Mouse (Mus musculus): ENCODE data around the gene Mvp. TPM values are rescaled to one million over a fixed set of nuclear protein-coding genes. Genes with fewer than 3 reads are reported as not detected.
A peak's percentile ranks its signal among the peaks of the same experiment; 100 is the strongest.

Mvp gene
- total RNA-seq, 2 experiments from 2014 or later, result 13.1 to 22.1 TPM

DNA sequence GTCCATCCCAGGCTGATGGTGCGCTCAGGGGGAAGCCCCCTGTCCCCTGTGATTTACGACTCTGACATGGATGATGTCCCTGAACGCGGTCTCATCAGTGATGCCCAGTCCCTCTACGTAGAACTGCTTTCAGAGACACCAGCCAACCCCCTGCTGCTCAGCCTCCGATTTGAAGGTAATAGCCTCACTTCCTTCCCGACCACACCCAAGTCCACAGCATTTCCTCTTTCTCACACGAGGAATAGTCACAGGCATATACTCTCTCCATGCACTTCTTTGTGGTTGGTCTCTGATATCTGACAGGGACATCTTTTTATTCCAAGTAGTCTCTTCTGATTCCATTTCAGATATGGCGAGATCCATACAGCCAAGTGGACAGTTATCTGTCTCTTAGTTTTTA, 54.6 kb downstream of the Mvp start:
- peak; percentile 52 for ATAC-seq (replicated peaks; ENCODE audit: poor library complexity, severe bottlenecking)

DNA sequence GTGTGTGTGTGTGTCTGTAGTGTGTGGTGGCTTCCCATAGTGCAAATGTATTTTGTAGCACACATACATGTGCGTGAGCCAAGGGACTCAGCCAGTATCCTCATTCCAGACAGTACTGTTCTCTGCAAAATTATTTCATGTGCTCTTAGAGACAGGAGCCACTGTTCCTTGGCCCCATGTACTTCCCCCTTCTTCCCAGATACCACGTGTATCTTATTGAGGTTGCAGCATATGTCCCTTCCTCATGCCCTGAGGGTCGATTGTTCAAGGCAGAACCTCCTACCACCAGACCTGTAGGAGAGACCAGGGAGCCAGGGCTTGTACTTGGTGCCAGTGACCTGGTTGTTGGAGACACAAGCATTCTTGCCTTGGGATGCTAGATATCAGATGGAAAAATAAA, 59.3 kb downstream of the Mvp start:
- peak; percentile 66 for ATAC-seq (replicated peaks; ENCODE audit: poor library complexity, severe bottlenecking)

- ATAC-seq (replicated peaks; ENCODE audit: poor library complexity, severe bottlenecking), result 0 out of 2 replicates have a peak, but pooled peaks have one; percentile 8
Measured at GRCm38 (mm10) chr7:126952646-126953045, 61.8 kb downstream of the Mvp start.

DNA sequence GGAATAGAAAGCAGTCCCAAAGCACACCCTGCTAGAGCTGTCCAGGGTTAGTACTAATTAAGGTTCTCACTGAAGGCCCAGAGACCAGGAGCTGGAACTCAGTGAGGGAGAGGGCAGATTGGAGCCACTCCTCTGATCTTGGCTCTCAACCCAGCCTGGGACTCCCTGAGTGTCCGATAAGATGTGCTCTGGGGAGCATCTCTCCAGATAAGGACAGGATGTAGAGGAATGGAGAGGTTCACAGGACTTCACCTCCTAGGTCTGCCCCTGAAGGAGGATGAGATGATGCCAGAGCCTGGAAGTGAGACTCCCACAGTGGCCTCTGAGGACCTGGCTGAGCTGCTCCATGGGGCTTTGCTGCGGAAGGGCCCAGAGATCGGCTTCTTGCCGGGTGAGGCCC, 62.7 kb downstream of the Mvp start:
- ATAC-seq (replicated peaks; ENCODE audit: poor library complexity, severe bottlenecking), result no peak

- ATAC-seq (replicated peaks; ENCODE audit: poor library complexity, severe bottlenecking), result no peak
Measured at GRCm38 (mm10) chr7:126950647-126951615, 63.5 kb downstream of the Mvp start.

DNA sequence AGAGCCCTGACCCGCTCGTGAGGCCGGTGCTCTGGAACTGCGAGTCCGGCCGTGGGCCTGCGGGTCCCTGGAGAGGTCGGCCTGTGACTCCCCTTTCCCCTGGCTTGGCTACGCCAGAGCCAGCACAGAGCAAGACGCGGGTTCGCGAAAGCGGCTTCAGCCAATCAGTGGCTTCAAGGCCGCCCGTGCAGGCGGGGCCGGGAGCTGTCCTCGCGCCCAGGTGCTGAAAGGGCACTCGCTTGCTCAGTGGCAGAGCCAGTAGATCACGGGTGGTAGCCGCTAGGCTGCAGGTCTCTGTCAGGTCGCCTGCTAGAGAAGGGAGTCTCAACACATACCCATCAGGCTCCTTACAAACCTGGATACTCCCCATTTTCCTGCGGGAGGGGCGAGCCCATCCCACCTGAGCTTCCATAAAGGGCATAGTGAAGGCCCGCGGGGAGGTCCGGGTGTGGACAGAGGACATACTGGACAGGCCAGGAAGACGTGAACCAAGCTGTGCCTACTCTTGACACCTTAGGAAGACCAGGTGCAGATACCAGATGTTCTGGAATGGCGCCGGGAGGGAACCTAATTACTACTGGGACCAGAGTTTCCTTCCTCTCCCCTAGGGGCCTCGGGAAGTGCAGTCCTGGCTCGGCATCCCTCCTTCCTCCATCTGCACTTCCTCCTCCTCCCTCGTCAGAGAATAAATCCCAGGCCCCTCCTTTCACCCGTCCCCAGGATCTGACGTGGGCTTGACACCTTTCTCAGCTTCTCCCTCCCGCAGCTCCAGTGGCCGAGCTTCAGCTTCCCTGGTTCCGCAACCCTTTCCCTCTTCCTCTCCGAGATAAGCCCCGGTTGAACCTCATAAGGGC, 64.4 kb downstream of the Mvp start, which contains the start of gene Sez6l2:
Gene Sez6l2 (plus strand): TSS at position 771 of the 854 bp plus-strand sequence.
- peak; percentile 91 for ATAC-seq (replicated peaks; ENCODE audit: poor library complexity, severe bottlenecking)

- ATAC-seq (replicated peaks; ENCODE audit: poor library complexity, severe bottlenecking), result 0 out of 2 replicates have a peak, but pooled peaks have one; percentile 0
Measured at GRCm38 (mm10) chr7:126949403-126949792, 65.0 kb downstream of the Mvp start, which contains the start of gene Asphd1. Gene Asphd1 (minus strand): TSS chr7:126949582.

GRCm38 (mm10) chr7:126948626-126949025, 65.8 kb downstream of the Mvp start:
- no peak for ATAC-seq (replicated peaks; ENCODE audit: poor library complexity, severe bottlenecking)

- ATAC-seq (replicated peaks; ENCODE audit: poor library complexity, severe bottlenecking), result no peak
Measured at GRCm38 (mm10) chr7:126946530-126946929, 67.9 kb downstream of the Mvp start.

DNA sequence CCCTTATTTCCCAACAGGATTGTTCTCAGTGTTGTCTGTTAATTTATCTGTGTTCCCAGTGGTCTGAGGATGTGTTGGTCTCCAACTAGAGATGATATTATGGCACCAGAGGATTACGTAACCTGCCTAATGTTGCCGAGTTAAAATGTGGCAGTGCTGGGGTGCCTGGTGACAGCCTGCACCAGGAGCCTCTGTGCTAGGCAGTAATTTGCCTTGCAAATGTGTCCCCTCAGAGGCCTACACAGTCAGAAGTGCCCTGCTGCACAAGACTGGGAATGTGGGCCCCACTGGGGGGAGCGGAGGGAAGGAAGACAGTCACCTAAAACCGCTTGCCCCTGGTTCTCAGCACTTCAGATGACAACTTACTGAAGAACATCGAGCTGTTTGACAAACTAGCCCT, 72.6 kb downstream of the Mvp start:
- ATAC-seq (replicated peaks; ENCODE audit: poor library complexity, severe bottlenecking), result no peak

DNA sequence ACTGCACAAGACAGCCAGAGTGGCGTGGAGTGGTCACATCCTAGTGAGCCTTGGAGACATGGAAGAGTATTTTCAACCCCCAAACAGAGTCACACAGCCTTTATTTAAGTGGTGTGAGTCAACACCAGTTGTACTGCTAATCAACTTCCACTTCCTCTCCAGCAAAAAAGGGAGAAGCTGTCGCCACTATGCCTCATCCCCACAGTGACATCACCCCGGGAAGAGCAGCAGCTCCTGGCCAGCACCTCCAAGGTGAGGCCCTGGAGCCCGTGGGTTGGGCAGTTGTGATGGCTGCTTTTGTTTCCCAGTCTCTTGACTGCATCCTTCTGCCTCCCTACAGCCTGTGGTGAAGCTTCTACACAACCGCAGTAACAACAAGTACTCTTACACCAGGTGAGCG, 73.2 kb downstream of the Mvp start:
- peak; percentile 77 for ATAC-seq (replicated peaks; ENCODE audit: poor library complexity, severe bottlenecking)

Other genes with a start within 250 kb of the Mvp start
Only the 30 nearest of the 33 such genes appear.
- gene Tbx6, start 233.1 kb downstream of the Mvp start, total RNA-seq (2014; fragmentation: Nextera tagmentation), result 0.58 TPM in 1 of 2 replicates, not detected in the other
- gene Tbx6, start 233.1 kb downstream of the Mvp start, total RNA-seq (2017), result not detected in 2 replicates
- gene Ppp4c, start 222.1 kb downstream of the Mvp start, total RNA-seq (2014; fragmentation: Nextera tagmentation), result 160 and 219 TPM in 2 replicates
- gene Ppp4c, start 222.1 kb downstream of the Mvp start, total RNA-seq (2017), result 131 and 137 TPM in 2 replicates
- not detected in 2 replicates for gene Fam57b, start 217.0 kb downstream of the Mvp start, total RNA-seq (2014; fragmentation: Nextera tagmentation)
- not detected in 2 replicates for gene Fam57b, start 217.0 kb downstream of the Mvp start, total RNA-seq (2017)
- gene 4930451I11Rik, start 183.0 kb downstream of the Mvp start, total RNA-seq (2014; fragmentation: Nextera tagmentation), result not detected in 2 replicates
- not detected in 2 replicates for gene 4930451I11Rik, start 183.0 kb downstream of the Mvp start, total RNA-seq (2017)
- gene Doc2a, start 167.2 kb downstream of the Mvp start, total RNA-seq (2014; fragmentation: Nextera tagmentation), result not detected in 2 replicates
- 0.15 TPM in 1 of 2 replicates, not detected in the other for gene Doc2a, start 167.2 kb downstream of the Mvp start, total RNA-seq (2017)
- gene Hirip3, start 152.6 kb downstream of the Mvp start, total RNA-seq (2014; fragmentation: Nextera tagmentation), result 62.2 and 65.9 TPM in 2 replicates
- 168 and 171 TPM in 2 replicates for gene Hirip3, start 152.6 kb downstream of the Mvp start, total RNA-seq (2017)
- 89.0 and 100 TPM in 2 replicates for gene Ino80e, start 152.2 kb downstream of the Mvp start, total RNA-seq (2014; fragmentation: Nextera tagmentation)
- 23.4 and 35.3 TPM in 2 replicates for gene Ino80e, start 152.2 kb downstream of the Mvp start, total RNA-seq (2017)
- 28.0 and 45.8 TPM in 2 replicates for gene Taok2, start 129.9 kb downstream of the Mvp start, total RNA-seq (2014; fragmentation: Nextera tagmentation)
- 29.9 and 35.6 TPM in 2 replicates for gene Taok2, start 129.9 kb downstream of the Mvp start, total RNA-seq (2017)
- 27.9 and 31.9 TPM in 2 replicates for gene Tmem219, start 91.7 kb downstream of the Mvp start, total RNA-seq (2014; fragmentation: Nextera tagmentation)
- gene Tmem219, start 91.7 kb downstream of the Mvp start, total RNA-seq (2017), result 20.0 and 26.5 TPM in 2 replicates
- gene Kctd13, start 85.7 kb downstream of the Mvp start, total RNA-seq (2014; fragmentation: Nextera tagmentation), result 12.4 and 23.1 TPM in 2 replicates
- gene Kctd13, start 85.7 kb downstream of the Mvp start, total RNA-seq (2017), result 9.7 and 10.3 TPM in 2 replicates
- gene Asphd1, start 65.0 kb downstream of the Mvp start, total RNA-seq (2014; fragmentation: Nextera tagmentation), result not detected in 2 replicates
- gene Asphd1, start 65.0 kb downstream of the Mvp start, total RNA-seq (2017), result not detected in 2 replicates
- 3.4 and 6.4 TPM in 2 replicates for gene Sez6l2, start 64.1 kb downstream of the Mvp start, total RNA-seq (2014; fragmentation: Nextera tagmentation)
- 0.46 and 1.4 TPM in 2 replicates for gene Sez6l2, start 64.1 kb downstream of the Mvp start, total RNA-seq (2017)
- gene Cdipt, start 38.7 kb downstream of the Mvp start, total RNA-seq (2014; fragmentation: Nextera tagmentation), result 72.3 and 78.9 TPM in 2 replicates
- 38.2 and 63.1 TPM in 2 replicates for gene Cdipt, start 38.7 kb downstream of the Mvp start, total RNA-seq (2017)
- gene Cdiptos, start 38.5 kb downstream of the Mvp start, total RNA-seq (2014; fragmentation: Nextera tagmentation), result 1.1 and 2.7 TPM in 2 replicates
- gene Cdiptos, start 38.5 kb downstream of the Mvp start, total RNA-seq (2017), result 0.26 and 1.1 TPM in 2 replicates
- gene Pagr1b, start 1.9 kb upstream of the Mvp start, total RNA-seq (2014; fragmentation: Nextera tagmentation), result not detected in 2 replicates
- gene Pagr1b, start 1.9 kb upstream of the Mvp start, total RNA-seq (2017), result 10.5 TPM in 1 of 2 replicates, not detected in the other
- 17.5 and 50.8 TPM in 2 replicates for gene Pagr1a, start 2.7 kb upstream of the Mvp start, total RNA-seq (2014; fragmentation: Nextera tagmentation)
- 3.4 and 27.2 TPM in 2 replicates for gene Pagr1a, start 2.7 kb upstream of the Mvp start, total RNA-seq (2017)
- gene Gm42742, start 6.5 kb upstream of the Mvp start, total RNA-seq (2014; fragmentation: Nextera tagmentation), result 2.3 and 28.3 TPM in 2 replicates
- gene Gm42742, start 6.5 kb upstream of the Mvp start, total RNA-seq (2017), result 32.7 and 35.4 TPM in 2 replicates
- gene Prrt2, start 6.6 kb upstream of the Mvp start, total RNA-seq (2014; fragmentation: Nextera tagmentation), result 1.8 and 6.9 TPM in 2 replicates
- gene Prrt2, start 6.6 kb upstream of the Mvp start, total RNA-seq (2017), result 0.43 and 1.6 TPM in 2 replicates
- 143 and 169 TPM in 2 replicates for gene Maz, start 12.4 kb upstream of the Mvp start, total RNA-seq (2014; fragmentation: Nextera tagmentation)
- gene Maz, start 12.4 kb upstream of the Mvp start, total RNA-seq (2017), result 52.5 and 77.5 TPM in 2 replicates
- 26.2 and 29.2 TPM in 2 replicates for gene Kif22, start 27.9 kb upstream of the Mvp start, total RNA-seq (2014; fragmentation: Nextera tagmentation)
- gene Kif22, start 27.9 kb upstream of the Mvp start, total RNA-seq (2017), result 65.0 and 67.4 TPM in 2 replicates
- gene Zg16, start 72.7 kb upstream of the Mvp start, total RNA-seq (2014; fragmentation: Nextera tagmentation), result not detected in 2 replicates
- gene Zg16, start 72.7 kb upstream of the Mvp start, total RNA-seq (2017), result 1.6 and 2.5 TPM in 2 replicates
- gene AI467606, start 76.7 kb upstream of the Mvp start, total RNA-seq (2014; fragmentation: Nextera tagmentation), result 19.3 and 22.1 TPM in 2 replicates
- gene AI467606, start 76.7 kb upstream of the Mvp start, total RNA-seq (2017), result 23.5 and 25.9 TPM in 2 replicates
- gene Qprt, start 107.6 kb upstream of the Mvp start, total RNA-seq (2014; fragmentation: Nextera tagmentation), result 2.7 and 3.1 TPM in 2 replicates
- gene Qprt, start 107.6 kb upstream of the Mvp start, total RNA-seq (2017), result 0.21 and 1.6 TPM in 2 replicates
- 123 and 159 TPM in 2 replicates for gene Spn, start 123.2 kb upstream of the Mvp start, total RNA-seq (2014; fragmentation: Nextera tagmentation)
- gene Spn, start 123.2 kb upstream of the Mvp start, total RNA-seq (2017), result 293 and 356 TPM in 2 replicates
- gene Cd2bp2, start 181.4 kb upstream of the Mvp start, total RNA-seq (2014; fragmentation: Nextera tagmentation), result 21.1 and 44.7 TPM in 2 replicates
- gene Cd2bp2, start 181.4 kb upstream of the Mvp start, total RNA-seq (2017), result 44.1 and 58.2 TPM in 2 replicates
- 27.0 and 33.2 TPM in 2 replicates for gene Tbc1d10b, start 193.8 kb upstream of the Mvp start, total RNA-seq (2014; fragmentation: Nextera tagmentation)
- gene Tbc1d10b, start 193.8 kb upstream of the Mvp start, total RNA-seq (2017), result 26.2 and 35.0 TPM in 2 replicates
- 9.1 and 25.5 TPM in 2 replicates for gene Mylpf, start 194.3 kb upstream of the Mvp start, total RNA-seq (2014; fragmentation: Nextera tagmentation)
- gene Mylpf, start 194.3 kb upstream of the Mvp start, total RNA-seq (2017), result 1.2 and 4.3 TPM in 2 replicates
- gene Zfp553, start 218.4 kb upstream of the Mvp start, total RNA-seq (2014; fragmentation: Nextera tagmentation), result 6.0 and 18.7 TPM in 2 replicates
- gene Zfp553, start 218.4 kb upstream of the Mvp start, total RNA-seq (2017), result 11.4 and 12.0 TPM in 2 replicates
- gene Sept1, start 218.5 kb upstream of the Mvp start, total RNA-seq (2014; fragmentation: Nextera tagmentation), result 17.1 and 23.3 TPM in 2 replicates
- 29.1 and 33.3 TPM in 2 replicates for gene Sept1, start 218.5 kb upstream of the Mvp start, total RNA-seq (2017)
- gene Zfp771, start 229.7 kb upstream of the Mvp start, total RNA-seq (2014; fragmentation: Nextera tagmentation), result 4.9 and 7.8 TPM in 2 replicates
- gene Zfp771, start 229.7 kb upstream of the Mvp start, total RNA-seq (2017), result 5.9 and 10.6 TPM in 2 replicates

Data from granulocyte monocyte progenitor cell, adult 5-6 weeks (primary cell).